Mouse (Mus musculus) C2C12 (cell line): ENCODE results near the gene Mapk8.

Experiments
- CTCF ChIP-seq: IDR thresholded peaks from one replicate; pipeline ENCODE4 v1.5.1; 2011; ENCODE audit not compliant: control insufficient read depth, insufficient read depth, insufficient read length
- FOSL1 ChIP-seq: IDR thresholded peaks from one replicate; pipeline ENCODE4 v1.8.0; 2011; ENCODE audit warnings: mild to moderate bottlenecking, low read length; ENCODE audit not compliant: poor library complexity, insufficient read depth, severe bottlenecking

GRCm38 (mm10) chr14:33329297-33329805 lies 117.6 kb downstream of the Mapk8 start:
- no peak for TF ChIP-seq CTCF
- no peak for TF ChIP-seq FOSL1
